Mouse (Mus musculus): Measurements from ENCODE around the gene Ankrd12. TPM values are rescaled to one million over a fixed set of nuclear protein-coding genes. Genes with fewer than 3 reads are reported as not detected.
A peak's percentile ranks its signal among the peaks of the same experiment; 100 is the strongest.

Ankrd12 gene
- total RNA-seq, 1 experiment from 2014 or later: 33.4 TPM

GRCm38 (mm10) chr17:65967751-65968150 lies 109.1 kb downstream of the Ankrd12 start:
- no peak for DNase-seq

GRCm38 (mm10) chr17:65962263-65962662 lies 114.6 kb downstream of the Ankrd12 start:
- no peak for DNase-seq

GRCm38 (mm10) chr17:65961606-65962136 lies 115.2 kb downstream of the Ankrd12 start:
- no peak for DNase-seq

- DNase-seq: no peak
Observed at GRCm38 (mm10) chr17:65959011-65959410, 117.9 kb downstream of the Ankrd12 start.

GRCm38 (mm10) chr17:65958366-65958765 lies 118.5 kb downstream of the Ankrd12 start:
- no peak for DNase-seq

GRCm38 (mm10) chr17:65957782-65958325 lies 119.0 kb downstream of the Ankrd12 start:
- DNase-seq: no peak

GRCm38 (mm10) chr17:65956993-65957781 lies 119.7 kb downstream of the Ankrd12 start:
- DNase-seq: peak; percentile 70

GRCm38 (mm10) chr17:65956140-65956539 lies 120.7 kb downstream of the Ankrd12 start:
- DNase-seq: no peak

GRCm38 (mm10) chr17:65953959-65954358 lies 122.9 kb downstream of the Ankrd12 start:
- DNase-seq: no peak

- no peak for DNase-seq
Observed at GRCm38 (mm10) chr17:65952083-65952482, 124.8 kb downstream of the Ankrd12 start.

- peak; percentile 97 for DNase-seq
Observed at GRCm38 (mm10) chr17:65950622-65951404, 126.1 kb downstream of the Ankrd12 start, which contains the start of gene Twsg1. Gene Twsg1 (minus strand): TSS chr17:65951226.

- no peak for DNase-seq
Observed at GRCm38 (mm10) chr17:65950183-65950582, 126.7 kb downstream of the Ankrd12 start.

GRCm38 (mm10) chr17:65947307-65947706 lies 129.6 kb downstream of the Ankrd12 start:
- DNase-seq: peak; percentile 25

- no peak for DNase-seq
Observed at GRCm38 (mm10) chr17:65945420-65945819, 131.5 kb downstream of the Ankrd12 start.

GRCm38 (mm10) chr17:65942394-65942793 lies 134.5 kb downstream of the Ankrd12 start:
- no peak for DNase-seq

- DNase-seq: no peak
Observed at GRCm38 (mm10) chr17:65941275-65941674, 135.6 kb downstream of the Ankrd12 start.

GRCm38 (mm10) chr17:65940221-65940620 lies 136.7 kb downstream of the Ankrd12 start:
- no peak for DNase-seq

- no peak for DNase-seq
Observed at GRCm38 (mm10) chr17:65939461-65940192, 137.3 kb downstream of the Ankrd12 start.

GRCm38 (mm10) chr17:65937671-65938070 lies 139.2 kb downstream of the Ankrd12 start:
- DNase-seq: no peak

GRCm38 (mm10) chr17:65933741-65934140 lies 143.1 kb downstream of the Ankrd12 start:
- DNase-seq: no peak

GRCm38 (mm10) chr17:65931525-65931924 lies 145.4 kb downstream of the Ankrd12 start:
- DNase-seq: no peak

GRCm38 (mm10) chr17:65930960-65931359 lies 145.9 kb downstream of the Ankrd12 start:
- DNase-seq: peak; percentile 21
